Mouse (Mus musculus): ENCODE data around the gene Rps13.
"Not testable (repeated sequence)": the region's sequence is repeated elsewhere in the genome, so short reads cannot be mapped to it uniquely, and the experiment has no call there.

DNA sequence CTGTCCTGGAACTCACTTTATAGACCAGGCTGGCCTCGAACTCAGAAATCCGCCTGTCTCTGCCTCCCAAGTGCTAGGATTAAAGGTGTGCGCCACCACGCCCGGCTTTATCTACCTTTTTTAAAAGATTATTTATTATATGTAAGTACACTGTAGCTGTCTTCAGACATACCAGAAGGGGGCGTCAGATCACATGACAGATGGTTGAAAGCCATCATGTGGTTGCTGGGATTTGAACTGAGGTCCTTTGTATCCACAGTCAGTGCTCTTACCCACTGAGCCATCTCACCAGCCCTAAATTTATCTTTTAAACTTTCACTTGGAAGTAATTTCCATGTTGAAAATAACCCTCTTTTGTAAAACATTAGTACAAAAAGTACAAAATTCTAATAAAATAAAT lies 45.2 kb upstream of the Rps13 start:
- TF ChIP-seq CTCF (IDR thresholded peaks at IDR 0.05; ENCODE audit: low read depth, low read length); POLR2A (IDR thresholded peaks at IDR 0.05; ENCODE audit: borderline replicate concordance, low read depth, low read length): not testable (repeated sequence)

Measured in bone marrow macrophage, adult 2 months (primary cell).